Mouse (Mus musculus) liver, embryonic 12.5 days (tissue): Measurements from ENCODE around the gene Rab3il1. TPM values are rescaled to one million over a fixed set of nuclear protein-coding genes. Genes with fewer than 3 reads are reported as not detected.

ENCODE experiments used
- ATAC-seq: fragments of 200-750 bp; cut with Nextera tagmentation; 2 replicates; pipeline ENCODE4 v1.8.0; 2017; ENCODE audit warnings: moderate number of reproducible peaks, mild to moderate bottlenecking, moderate library complexity
- H3K27ac ChIP-seq: fragments of 300-500 bp; sonication (generic); 2 replicates; pipeline ENCODE4 v1.5.1; 2016; ENCODE audit warnings: mild to moderate bottlenecking
- H3K27me3 ChIP-seq: fragments of 300-500 bp; sonication (generic); replicated peaks from 2 replicates; pipeline ENCODE4 v1.6.1; 2016; ENCODE audit warnings: mild to moderate bottlenecking, moderate library complexity
- H3K36me3 ChIP-seq: fragments of 300-500 bp; sonication (generic); 2 replicates; pipeline ENCODE4 v1.6.1; 2016; ENCODE audit warnings: mild to moderate bottlenecking, moderate library complexity
- H3K4me1 ChIP-seq: fragments of 300-500 bp; sonication (generic); 2 replicates; pipeline ENCODE4 v1.6.1; 2016
- H3K4me2 ChIP-seq: fragments of 300-500 bp; sonication (generic); 2 replicates; pipeline ENCODE4 v1.6.1; 2016; ENCODE audit warnings: mild to moderate bottlenecking, moderate library complexity
- H3K4me3 ChIP-seq: fragments of 300-500 bp; sonication (generic); 2 replicates; pipeline ENCODE4 v1.5.1; 2016; ENCODE audit warnings: mild to moderate bottlenecking, moderate library complexity
- H3K9ac ChIP-seq: fragments of 300-500 bp; sonication (generic); 2 replicates; pipeline ENCODE4 v1.6.1; 2016; ENCODE audit warnings: mild to moderate bottlenecking, moderate library complexity
- H3K9me3 ChIP-seq: fragments of 300-500 bp; sonication (generic); replicated peaks from 2 replicates; pipeline ENCODE4 v1.6.1; 2016; ENCODE audit warnings: mild to moderate bottlenecking, moderate library complexity
- WGBS: fragments of 180-500 bp; shearing (Covaris S2); methylation state at CpG from one replicate; pipeline ENCODE4 v1.1.7; 2016; ENCODE audit not compliant: insufficient replicate concordance; 5-methylcytosine and 5-hydroxymethylcytosine counted together
- polyA plus RNA-seq: library from polyadenylated mRNA; unstranded; fragments of >200 nt; fragmentation: Nextera tagmentation; extraction: Ambion mirVana; gene quantifications from 2 replicates; pipeline ENCODE4 v1.2.1, GENCODE M21; 2016

Rab3il1 gene
- 189 and 191 TPM in 2 replicates for polyA plus RNA-seq

- 0 out of 2 replicates have a peak, but pooled peaks cover 5% of the 10 kb centered on the region for H3K9me3 ChIP-seq
- ATAC-seq, result no peak
- H3K4me3 ChIP-seq, result no peak within 1 kb of the TSS
- H3K27me3 ChIP-seq, result peaks cover 19% of the 10 kb centered on the region; the same call in 1 of the 2 replicates
- no peak within 1 kb of the TSS for H3K4me2 ChIP-seq
- no peaks in the 10 kb centered on the region for H3K36me3 ChIP-seq
- no peak within 1 kb of the TSS for H3K27ac ChIP-seq
- H3K9ac ChIP-seq, result no peak within 1 kb of the TSS
- WGBS, result 58% methylated on average over 7 of the region's 7 CpGs
- peaks cover 14% of the 10 kb centered on the region for H3K4me1 ChIP-seq
Measured at GRCm38 (mm10) chr19:10001206-10001969, at the start of gene Rab3il1, which contains the start of gene Best1. TSS of gene Rab3il1 (plus strand) at chr19:10001669. TSS of gene Best1 (minus strand) at chr19:10001633.

- H3K4me2 ChIP-seq, result no peak overlapping the region
- H3K9me3 ChIP-seq, result no peaks in the 10 kb centered on the region
- no peaks in the 10 kb centered on the region for H3K27me3 ChIP-seq
- no peak overlapping the region for H3K4me3 ChIP-seq
- no peak overlapping the region for H3K9ac ChIP-seq
- no peaks in the 10 kb centered on the region for H3K36me3 ChIP-seq
- ATAC-seq, result no peak
- no peak overlapping the region for H3K27ac ChIP-seq
- 54% methylated on average over 3 of the region's 3 CpGs for WGBS
- peaks cover 43% of the 10 kb centered on the region for H3K4me1 ChIP-seq
Measured at GRCm38 (mm10) chr19:9952390-9952789, 49.1 kb upstream of the Rab3il1 start.

GRCm38 (mm10) chr19:9952912-9953311 is 48.6 kb upstream of the Rab3il1 start:
- Histone ChIP-seq H3K4me1 (peaks cover 48% of the 10 kb centered on the region), H3K4me2 (no peak overlapping the region), H3K9me3 (no peaks in the 10 kb centered on the region), H3K36me3 (no peaks in the 10 kb centered on the region), H3K9ac (no peak overlapping the region), H3K27me3 (no peaks in the 10 kb centered on the region), H3K27ac (no peak overlapping the region; the same call in 1 of the 2 replicates), H3K4me3 (no peak overlapping the region)
- WGBS, result 71% methylated on average over 3 of the region's 3 CpGs
- ATAC-seq, result no peak

GRCm38 (mm10) chr19:9954055-9954810 is 47.2 kb upstream of the Rab3il1 start:
- Histone ChIP-seq H3K4me2 (peak overlapping the region; percentile 39), H3K9me3 (no peaks in the 10 kb centered on the region), H3K27ac (peak overlapping the region; percentile 80), H3K27me3 (no peaks in the 10 kb centered on the region), H3K9ac (peak overlapping the region; percentile 44), H3K36me3 (no peaks in the 10 kb centered on the region), H3K4me3 (no peak overlapping the region), H3K4me1 (peaks cover 54% of the 10 kb centered on the region)
- WGBS, result 17% methylated on average over 7 of the region's 7 CpGs
- ATAC-seq, result peak; percentile 59

GRCm38 (mm10) chr19:9954811-9955202 is 46.7 kb upstream of the Rab3il1 start:
- peak overlapping the region; percentile 80 for H3K27ac ChIP-seq
- H3K36me3 ChIP-seq, result no peaks in the 10 kb centered on the region
- H3K4me2 ChIP-seq, result peak overlapping the region; percentile 39
- H3K9me3 ChIP-seq, result no peaks in the 10 kb centered on the region
- peak; percentile 47 for ATAC-seq
- H3K4me1 ChIP-seq, result peaks cover 54% of the 10 kb centered on the region
- peak overlapping the region; percentile 44 for H3K9ac ChIP-seq
- WGBS, result 32% methylated on average over 5 of the region's 5 CpGs
- H3K4me3 ChIP-seq, result no peak overlapping the region
- no peaks in the 10 kb centered on the region for H3K27me3 ChIP-seq

- H3K27me3 ChIP-seq, result no peaks in the 10 kb centered on the region
- peaks cover 54% of the 10 kb centered on the region for H3K4me1 ChIP-seq
- H3K9ac ChIP-seq, result peak overlapping the region; percentile 44
- peak; percentile 70 for ATAC-seq
- H3K9me3 ChIP-seq, result no peaks in the 10 kb centered on the region
- H3K27ac ChIP-seq, result peak overlapping the region; percentile 80
- H3K36me3 ChIP-seq, result no peaks in the 10 kb centered on the region
- H3K4me3 ChIP-seq, result no peak overlapping the region
- H3K4me2 ChIP-seq, result peak overlapping the region; percentile 39
- WGBS, result 7% methylated on average over 1 of the region's 1 CpGs
Measured at GRCm38 (mm10) chr19:9955438-9955837, 46.0 kb upstream of the Rab3il1 start.

- peaks cover 54% of the 10 kb centered on the region for H3K4me1 ChIP-seq
- no peak overlapping the region for H3K4me2 ChIP-seq
- ATAC-seq, result no peak
- H3K4me3 ChIP-seq, result no peak overlapping the region
- no peaks in the 10 kb centered on the region for H3K27me3 ChIP-seq
- no peak overlapping the region for H3K9ac ChIP-seq
- H3K9me3 ChIP-seq, result no peaks in the 10 kb centered on the region
- WGBS, result 54% methylated on average over 4 of the region's 4 CpGs
- no peaks in the 10 kb centered on the region for H3K36me3 ChIP-seq
- H3K27ac ChIP-seq, result peak overlapping the region; percentile 80
Measured at GRCm38 (mm10) chr19:9956624-9957388, 44.7 kb upstream of the Rab3il1 start.

- Histone ChIP-seq H3K4me1 (peaks cover 52% of the 10 kb centered on the region), H3K27ac (no peak overlapping the region; the same call in 1 of the 2 replicates), H3K4me2 (no peak overlapping the region), H3K27me3 (no peaks in the 10 kb centered on the region), H3K36me3 (no peaks in the 10 kb centered on the region), H3K4me3 (no peak overlapping the region), H3K9ac (no peak overlapping the region), H3K9me3 (no peaks in the 10 kb centered on the region)
- 71% methylated on average over 5 of the region's 5 CpGs for WGBS
- no peak for ATAC-seq
Measured at GRCm38 (mm10) chr19:9957965-9958364, 43.5 kb upstream of the Rab3il1 start.

GRCm38 (mm10) chr19:9960769-9961168 is 40.7 kb upstream of the Rab3il1 start:
- Histone ChIP-seq H3K4me3 (no peak overlapping the region), H3K27ac (no peak overlapping the region), H3K4me1 (peaks cover 52% of the 10 kb centered on the region), H3K36me3 (no peaks in the 10 kb centered on the region), H3K4me2 (no peak overlapping the region), H3K9ac (no peak overlapping the region), H3K27me3 (no peaks in the 10 kb centered on the region), H3K9me3 (no peaks in the 10 kb centered on the region)
- WGBS, result 76% methylated on average over 5 of the region's 5 CpGs
- no peak for ATAC-seq

- Histone ChIP-seq H3K4me1 (peaks cover 33% of the 10 kb centered on the region), H3K9ac (0 out of 2 replicates have a peak overlapping the region, but pooled peaks have one; percentile 39), H3K36me3 (no peaks in the 10 kb centered on the region), H3K27me3 (no peaks in the 10 kb centered on the region), H3K4me3 (no peak overlapping the region), H3K9me3 (no peaks in the 10 kb centered on the region), H3K4me2 (peak overlapping the region; percentile 35), H3K27ac (no peak overlapping the region)
- no peak for ATAC-seq
- WGBS, result 26% methylated on average over 7 of the region's 7 CpGs
Measured at GRCm38 (mm10) chr19:9964205-9964916, 37.1 kb upstream of the Rab3il1 start.
